Mouse (Mus musculus) heart, adult 18-20 months (tissue): ENCODE results near the gene Kif26b. TPM values are rescaled to one million over a fixed set of nuclear protein-coding genes. Genes with fewer than 3 reads are reported as not detected.

Source experiments
- DNase-seq, 2 experiments: peaks; one replicate each; pipeline ENCODE4 v3.0.0; 2021 to 2022; ENCODE audit warnings: mixed read lengths in 1 of 2
- total RNA-seq, 2 experiments: library from RNA; stranded (reverse); gene quantifications; 2 replicates each; pipeline ENCODE4 v1.2.3; 2021

Gene Kif26b
- total RNA-seq, 2 experiments from 2014 or later, result 3.4 to 3.8 TPM

DNA sequence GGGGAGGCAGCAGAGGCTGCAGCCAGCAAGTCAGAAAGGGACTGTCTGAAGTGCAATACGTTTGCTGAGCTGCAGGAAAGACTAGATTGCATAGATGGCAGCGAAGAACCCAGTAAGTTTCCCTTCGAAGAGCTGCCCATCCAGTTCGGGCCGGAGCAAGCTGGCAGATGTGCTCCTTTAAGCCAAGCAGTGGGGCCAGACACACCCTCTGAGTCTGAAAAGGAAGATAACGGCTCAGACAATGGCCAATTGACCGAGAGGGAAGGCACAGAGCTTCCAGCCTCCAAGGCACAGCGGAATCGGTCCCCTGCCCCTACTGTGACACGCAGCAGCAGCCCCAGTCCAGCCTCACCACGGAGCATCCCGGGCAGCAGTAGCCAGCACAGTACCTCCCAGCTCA is 386.1 kb downstream of the Kif26b start:
- DNase-seq, result no peak

DNA sequence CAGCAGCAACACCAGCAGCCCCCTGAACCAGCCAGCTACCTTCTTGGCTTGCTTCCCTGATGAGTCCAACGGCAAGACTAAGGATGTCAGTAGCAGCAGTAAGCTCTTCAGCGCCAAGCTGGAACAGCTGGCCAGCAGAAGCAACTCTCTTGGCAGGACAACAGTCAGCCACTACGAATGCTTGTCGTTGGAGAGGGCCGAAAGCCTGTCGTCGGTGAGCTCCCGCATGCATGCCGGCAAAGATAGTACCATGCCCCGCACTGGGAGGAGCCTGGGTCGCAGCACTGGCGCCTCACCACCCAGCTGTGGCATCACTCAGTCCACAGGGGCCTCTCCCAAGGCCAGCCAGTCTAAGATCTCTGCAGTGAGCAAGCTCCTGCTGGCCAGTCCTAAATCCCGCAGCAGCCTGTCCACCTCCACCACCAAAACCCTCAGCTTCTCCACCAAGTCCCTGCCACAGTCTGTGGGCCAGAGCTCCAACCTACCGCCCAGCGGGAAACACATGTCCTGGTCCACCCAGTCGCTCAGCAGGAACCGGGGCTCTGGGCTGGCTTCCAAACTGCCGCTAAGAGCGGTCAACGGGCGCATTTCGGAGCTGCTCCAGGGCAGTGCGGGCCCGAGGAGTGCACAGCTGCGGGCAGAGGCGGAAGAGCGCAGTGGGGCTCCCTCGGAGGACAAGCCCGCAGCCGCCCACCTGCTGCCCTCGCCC is 388.4 kb downstream of the Kif26b start:
- peak in 1 of 2 experiments; percentile 11 for DNase-seq

GRCm38 (mm10) chr1:178924492-178925183 is 395.7 kb downstream of the Kif26b start:
- no peak for DNase-seq

DNA sequence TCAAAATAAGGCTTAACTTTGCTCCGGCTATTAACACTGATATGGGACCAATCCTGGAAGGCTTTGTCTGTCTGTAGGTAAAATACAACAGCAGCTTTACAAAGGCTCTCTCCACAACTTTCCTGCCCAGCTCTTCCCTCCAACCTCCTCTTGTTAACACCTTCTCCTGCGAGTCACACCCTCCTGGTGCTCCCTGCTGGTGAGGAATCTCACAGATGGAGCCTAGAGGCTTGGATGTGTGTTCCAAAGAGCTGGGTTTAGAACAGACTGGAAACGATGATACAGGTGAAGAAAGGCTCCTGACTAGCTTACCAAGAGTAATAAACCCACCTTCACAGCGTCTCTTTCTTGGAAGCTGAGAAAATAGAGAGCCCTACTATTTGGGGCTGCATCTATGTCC is 400.6 kb downstream of the Kif26b start:
- no peak for DNase-seq

- DNase-seq, result no peak
These were observed 405.2 kb downstream of the Kif26b start for GRCm38 (mm10) chr1:178933953-178934637.

DNA sequence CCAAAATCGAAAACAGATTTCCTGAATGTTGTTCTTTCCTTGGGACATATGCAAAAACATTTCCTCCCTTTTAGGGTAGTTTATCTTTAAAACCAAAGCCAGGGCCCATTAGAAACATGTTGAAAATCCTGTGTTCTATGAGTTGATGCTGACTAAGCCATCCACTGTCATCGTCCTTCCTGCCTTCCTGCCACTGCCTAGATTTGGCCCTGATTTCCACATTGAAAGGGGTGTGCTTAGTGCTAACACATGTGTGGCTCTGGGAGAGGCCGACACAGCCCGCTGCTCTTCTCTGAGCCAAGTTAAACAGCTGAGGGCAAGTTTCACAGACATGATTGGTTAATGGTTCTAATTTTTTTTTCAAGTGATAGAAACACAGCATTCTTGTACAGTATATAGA is 407.5 kb downstream of the Kif26b start:
- DNase-seq, result peak; percentile 22 to 50

DNA sequence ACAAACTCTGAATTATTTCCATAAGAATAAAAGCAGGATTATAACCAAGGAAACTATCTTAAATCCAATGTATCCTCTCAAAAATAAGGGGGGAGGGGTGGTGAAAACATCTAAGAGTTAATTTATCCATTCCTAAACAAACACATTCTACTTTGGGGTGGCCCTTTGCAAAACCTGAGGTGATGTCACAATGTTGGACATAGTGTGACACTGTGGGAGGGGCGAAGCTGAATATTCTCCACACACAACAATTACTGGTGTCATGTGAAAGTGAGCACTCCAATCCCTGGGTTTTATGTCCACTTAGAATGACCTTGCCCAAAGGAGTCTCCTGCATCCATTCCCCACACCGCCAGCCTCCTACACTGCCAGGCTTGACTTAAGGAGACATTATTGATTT is 408.1 kb downstream of the Kif26b start:
- no peak for DNase-seq

- DNase-seq, result no peak
These were observed 411.4 kb downstream of the Kif26b start for GRCm38 (mm10) chr1:178940353-178940752.

- no peak for DNase-seq
These were observed 413.5 kb downstream of the Kif26b start for GRCm38 (mm10) chr1:178942251-178942963.

DNA sequence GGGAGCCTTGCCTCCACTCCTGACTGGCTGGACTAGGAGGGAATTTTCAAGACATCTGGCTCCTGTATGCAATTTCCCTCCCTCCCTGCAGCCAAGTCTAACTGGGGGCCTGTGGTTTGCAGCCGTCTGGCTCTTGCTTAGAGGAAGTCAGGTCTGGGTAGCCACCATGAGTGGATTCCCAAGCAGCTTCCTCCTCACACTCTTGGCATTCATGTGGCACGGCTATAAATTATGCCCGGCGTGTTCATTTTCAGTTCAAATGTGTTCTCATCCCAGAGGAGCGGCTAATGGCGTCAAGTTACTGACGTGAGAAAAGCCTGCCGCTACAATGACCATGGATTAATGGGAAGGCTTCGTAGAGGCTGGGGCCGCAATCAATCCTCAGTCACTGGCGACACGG is 424.0 kb downstream of the Kif26b start:
- no peak for DNase-seq

- DNase-seq, result no peak
These were observed 429.7 kb downstream of the Kif26b start for GRCm38 (mm10) chr1:178958641-178959040.

GRCm38 (mm10) chr1:178960015-178960559 is 431.2 kb downstream of the Kif26b start:
- DNase-seq, result peak; percentile 34 to 78

GRCm38 (mm10) chr1:178961661-178962060 is 432.7 kb downstream of the Kif26b start:
- DNase-seq, result no peak

- DNase-seq, result no peak
These were observed 443.1 kb downstream of the Kif26b start for GRCm38 (mm10) chr1:178972055-178972454.

- no peak for DNase-seq
These were observed 449.8 kb downstream of the Kif26b start for GRCm38 (mm10) chr1:178978617-178979245.

DNA sequence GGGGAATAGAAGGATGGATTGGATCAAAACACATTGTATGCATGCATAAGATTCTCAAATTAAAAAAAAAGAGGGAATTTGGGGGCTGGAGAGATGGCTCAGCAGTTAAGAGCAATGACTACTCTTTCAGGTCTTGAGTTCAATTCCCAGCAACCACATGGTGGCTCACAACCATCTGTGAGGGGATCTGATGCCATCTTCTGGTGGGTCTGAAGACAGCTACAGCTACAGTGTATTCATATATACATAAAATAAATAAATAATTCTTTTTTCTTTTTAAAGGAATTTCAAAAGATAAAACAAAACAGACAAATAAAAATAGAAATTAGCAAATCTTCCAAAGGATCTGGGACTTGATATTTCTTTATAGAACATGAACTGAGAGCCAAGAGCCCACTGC is 451.3 kb downstream of the Kif26b start:
- DNase-seq, result no peak

DNA sequence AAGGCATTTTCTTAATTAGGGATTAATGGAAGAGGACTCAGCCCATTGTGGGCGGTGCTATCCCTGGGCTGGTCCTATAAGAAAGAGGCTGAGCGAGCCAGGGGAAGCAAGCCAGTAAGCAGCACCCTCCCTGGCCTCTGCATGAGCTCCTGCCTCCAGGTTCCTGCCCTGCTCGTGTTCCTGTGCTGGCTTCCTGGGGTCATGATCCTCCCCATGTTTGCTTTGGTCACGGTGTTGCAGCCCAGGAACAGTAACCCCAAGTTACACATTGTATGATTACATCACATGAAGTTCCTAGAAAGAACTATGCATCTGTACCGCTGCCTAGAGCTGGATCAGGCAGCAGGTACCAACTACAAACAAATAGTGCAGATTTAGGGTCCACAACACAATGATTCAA is 452.7 kb downstream of the Kif26b start:
- DNase-seq, result no peak

- no peak for DNase-seq
These were observed 459.3 kb downstream of the Kif26b start for GRCm38 (mm10) chr1:178988176-178988575.
